Mouse (Mus musculus) heart, adult 2 months (tissue): ENCODE results near the gene Casp7.

Experiments used
- CTCF ChIP-seq: fragments of 200-600 bp; IDR thresholded peaks from 2 replicates; pipeline ENCODE4 v1.8.1; 2022; ENCODE audit warnings: antibody characterized with exemption, mild to moderate bottlenecking, moderate library complexity
- POLR2A ChIP-seq: fragments of 200-500 bp; IDR thresholded peaks from 2 replicates; pipeline ENCODE4 v1.6.1; 2011; ENCODE audit warnings: mild to moderate bottlenecking, low read depth, low read length, control low read depth; ENCODE audit not compliant: insufficient read depth

DNA sequence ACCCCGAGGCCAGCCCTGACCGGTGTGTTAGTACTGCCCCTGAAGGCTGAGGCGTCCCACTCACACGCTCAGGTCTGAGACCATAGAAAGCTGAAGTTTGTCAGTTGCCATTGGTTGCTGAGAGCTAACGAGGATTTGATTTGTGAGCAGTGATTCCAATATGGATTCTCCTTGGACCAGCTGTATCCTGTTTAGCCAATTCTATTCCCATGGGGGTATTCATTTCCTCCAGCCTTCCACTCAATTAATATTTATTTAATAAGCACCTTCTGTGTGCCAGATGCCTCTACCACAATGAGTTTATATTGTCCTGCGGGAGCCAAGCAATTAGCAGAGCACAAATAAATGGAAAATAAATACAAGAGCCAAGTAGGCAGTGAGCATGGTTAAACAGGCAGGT is 4.9 kb downstream of the Casp7 start:
- TF ChIP-seq POLR2A (no peak), CTCF (no peak)
